Mouse (Mus musculus) gastrocnemius, postnatal 14 days (tissue): ENCODE measurements around the gene Fam50a. TPM values are rescaled to one million over a fixed set of nuclear protein-coding genes. Genes with fewer than 3 reads are reported as not detected.
"Not testable (repeated sequence)": the region's sequence is repeated elsewhere in the genome, so short reads cannot be mapped to it uniquely, and the experiment has no call there.

Source experiments
- DNase-seq: peaks from one replicate; pipeline ENCODE4 v3.0.0; 2021; ENCODE audit warnings: mixed read lengths
- intact Hi-C: fragments of 180-260 bp; cut with DNase I; formaldehyde crosslinking; loops from one replicate; pipeline ENCODE4 v1.15.1; 2025; ENCODE audit warnings: low total_unique reads
- microRNA-seq, 2 experiments: library from miRNA; unstranded; fragments of <30 nt; microRNA quantifications; one replicate each; pipeline ENCODE4 v1.2.0; 2021
- total RNA-seq, 2 experiments: library from RNA; stranded (reverse); gene quantifications; 2 replicates each; pipeline ENCODE4 v1.2.3; 2021

The Fam50a gene
- total RNA-seq, 2 experiments from 2014 or later, result 20.0 to 23.5 TPM

GRCm38 (mm10) chrX:74328725-74329161 lies 15.9 kb downstream of the Fam50a start, which contains the start of gene Plxna3:
TSS of gene Plxna3 (plus strand) at chrX:74329066.
- peak; percentile 71 for DNase-seq
- intact Hi-C loops, result no loop called here

DNA sequence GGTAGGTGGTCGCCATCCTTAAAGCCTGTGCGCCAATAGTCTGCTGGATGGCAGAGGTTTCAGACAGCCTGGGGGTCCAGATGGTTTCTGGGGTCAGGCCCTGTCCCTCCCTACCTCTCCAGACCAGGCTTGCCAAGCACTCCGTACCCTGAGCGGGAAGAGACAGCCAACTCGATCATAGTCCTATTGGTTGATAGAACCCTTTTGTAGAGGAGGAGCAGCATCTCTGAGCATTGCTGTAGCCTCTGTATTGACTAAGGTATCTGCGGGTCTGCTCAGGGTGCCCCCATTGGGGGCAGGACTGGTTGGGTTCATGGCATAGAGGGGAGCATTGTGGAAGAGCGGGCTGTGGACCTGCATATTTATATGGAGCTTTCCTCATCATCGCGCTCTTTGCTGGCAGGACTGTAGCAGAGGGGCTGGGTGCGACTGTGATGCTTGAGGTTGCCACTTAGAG lies 16.4 kb downstream of the Fam50a start:
- DNase-seq, result no peak
- intact Hi-C loops, result no loop called here

DNA sequence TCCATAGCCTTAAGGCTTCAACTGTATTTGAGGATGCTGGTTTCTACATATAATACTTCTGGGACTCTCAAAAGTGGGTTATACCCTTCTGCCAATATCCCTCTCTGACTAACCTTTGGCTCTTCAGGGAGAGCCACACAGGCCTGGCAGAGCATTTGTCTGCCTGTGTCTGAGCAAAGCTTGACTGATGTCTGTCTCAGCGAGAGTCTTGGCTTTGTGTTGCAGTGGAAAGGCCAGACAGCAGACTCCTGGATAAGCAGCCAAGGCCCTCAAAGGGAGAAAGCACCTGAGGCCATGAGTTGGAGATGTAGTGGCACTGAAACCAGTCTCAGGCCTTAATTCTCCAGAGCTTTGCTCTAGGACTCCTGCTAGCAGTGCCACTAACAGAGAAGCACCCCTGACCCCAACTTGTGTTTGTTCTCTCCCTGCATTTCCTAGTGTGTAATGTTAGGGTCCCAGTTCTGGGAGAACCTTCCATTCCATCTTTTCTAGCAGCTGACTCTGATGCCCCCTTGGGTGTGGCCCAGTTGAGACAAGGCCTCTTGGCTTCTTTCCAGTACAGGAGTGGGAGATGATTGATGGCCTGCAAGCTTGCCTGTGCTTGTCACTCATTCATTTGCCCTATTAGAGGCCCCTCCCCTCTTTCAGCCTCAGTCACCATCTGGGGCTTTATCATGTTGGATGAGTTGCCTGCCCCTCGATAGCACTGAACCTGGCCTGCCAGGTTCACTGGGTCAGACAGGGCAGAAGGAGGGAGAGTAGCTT lies 17.5 kb downstream of the Fam50a start:
- no peak for DNase-seq
- intact Hi-C loops, result no loop called here

GRCm38 (mm10) chrX:74352645-74353466 lies 40.0 kb downstream of the Fam50a start:
- intact Hi-C loops, result no loop called here

GRCm38 (mm10) chrX:74353467-74353770 lies 40.6 kb downstream of the Fam50a start, which contains the start of gene Lage3:
TSS of gene Lage3 (minus strand) at chrX:74353618.
- DNase-seq, result peak; percentile 84
- intact Hi-C loops, result no loop called here

More at GRCm38 (mm10) chrX:74352645-74353466, 40.0 kb downstream of the Fam50a start:
- no peak for DNase-seq

DNA sequence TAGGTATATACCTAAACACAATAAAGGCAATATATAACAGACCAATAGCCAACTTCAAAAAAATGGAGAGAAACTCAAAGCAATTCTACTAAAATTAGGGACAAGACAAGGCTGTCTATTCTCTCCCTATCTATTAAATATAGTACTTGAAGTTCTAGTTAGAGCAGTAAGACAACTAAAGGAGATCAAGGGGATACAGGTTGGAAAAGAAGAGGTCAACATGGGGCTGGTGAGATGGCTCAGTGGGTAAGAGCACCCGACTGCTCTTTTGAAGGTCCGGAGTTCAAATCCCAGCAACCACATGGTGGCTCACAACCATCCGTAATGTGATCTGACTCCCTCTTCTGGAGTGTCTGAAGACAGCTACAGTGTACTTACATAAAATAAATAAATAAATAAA lies 44.2 kb downstream of the Fam50a start:
- DNase-seq, intact Hi-C loops: not testable (repeated sequence)

- DNase-seq, result no peak
- intact Hi-C loops, result no loop called here
Measured at GRCm38 (mm10) chrX:74359171-74359570, 46.3 kb downstream of the Fam50a start.

- no peak for DNase-seq
- intact Hi-C loops, result no loop called here
Measured at GRCm38 (mm10) chrX:74367512-74367911, 54.7 kb downstream of the Fam50a start.

DNA sequence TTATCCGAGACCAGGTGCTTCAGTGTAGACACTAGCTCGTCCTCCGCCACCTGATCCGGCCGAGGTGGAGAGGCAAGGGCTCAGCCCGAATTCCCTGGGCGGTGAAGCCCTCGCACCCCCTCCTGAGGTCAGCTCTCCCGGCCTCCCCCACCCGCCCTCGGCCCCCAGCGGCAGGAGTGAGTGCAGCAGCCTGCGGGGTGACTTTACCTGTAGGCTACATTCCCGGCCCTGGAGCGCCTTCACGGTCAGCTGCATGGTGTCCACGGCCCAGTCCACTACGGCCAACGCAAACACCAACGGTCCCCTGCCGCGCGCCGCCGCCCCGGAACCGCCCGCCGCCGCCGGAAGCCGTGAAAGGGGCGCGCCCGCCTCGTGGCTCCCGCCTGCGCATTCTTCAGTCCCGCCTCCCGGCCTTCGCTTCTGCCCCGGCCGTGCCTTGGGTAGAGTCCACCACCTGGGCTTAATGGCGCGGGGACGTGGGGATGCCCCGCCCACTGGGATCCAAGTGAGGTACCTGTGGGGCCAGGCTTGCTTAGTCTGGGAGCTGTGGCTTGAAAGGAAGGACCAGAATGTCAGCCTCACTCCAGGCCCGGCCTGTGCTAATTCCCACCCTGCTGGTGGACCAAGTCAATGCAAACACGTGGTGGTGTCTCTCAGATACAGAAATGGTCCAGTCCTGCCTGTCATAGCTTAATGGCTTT lies 55.5 kb downstream of the Fam50a start:
- intact Hi-C loops, result no loop called here
- DNase-seq, result peak; percentile 70

Small RNA genes lying within 50 kb of the gene (microRNA-seq; reads per million reads assigned to microRNA genes)
- gene Mir7091 (1.0 to 1.6 reads per million in 2 experiments), gene Mir7092 (0 reads per million in 2 experiments)

Other genes starting within 250 kb of the Fam50a start
- gene Opn1mw, start 185.6 kb upstream of the Fam50a start, total RNA-seq, result not detected
- 10 to 100 TPM; 25.6 to 30.4 TPM for gene Mecp2, start 177.7 kb upstream of the Fam50a start, total RNA-seq
- not detected for gene Tex28, start 145.2 kb upstream of the Fam50a start, total RNA-seq
- not detected for gene Tktl1, start 135.8 kb upstream of the Fam50a start, total RNA-seq
- 10 to 100 TPM; 78.1 to 92.7 TPM for gene Flna, start 63.2 kb upstream of the Fam50a start, total RNA-seq
- gene Emd, start 58.3 kb upstream of the Fam50a start, total RNA-seq, result 10 to 100 TPM; 17.5 to 18.4 TPM
- 100 to 1,000 TPM; 121 to 122 TPM for gene Rpl10, start 42.2 kb upstream of the Fam50a start, total RNA-seq
- 10 to 100 TPM; 31.6 to 34.1 TPM for gene Taz, start 31.1 kb upstream of the Fam50a start, total RNA-seq
- gene Dnase1l1, start 30.7 kb upstream of the Fam50a start, total RNA-seq, result 10 to 100 TPM; 79.6 to 82.4 TPM
- gene Atp6ap1, start 15.9 kb upstream of the Fam50a start, total RNA-seq, result 10 to 100 TPM; 87.9 to 94.6 TPM
- gene Gdi1, start 8.0 kb upstream of the Fam50a start, total RNA-seq, result 10 to 100 TPM; 36.3 to 38.9 TPM
- 1 to 10 TPM; 1.6 TPM for gene Plxna3, start 16.0 kb downstream of the Fam50a start, total RNA-seq
- gene Lage3, start 40.6 kb downstream of the Fam50a start, total RNA-seq, result 10 to 100 TPM; 36.1 to 36.3 TPM
- 10 to 100 TPM; 43.5 to 46.7 TPM for gene Ubl4a, start 60.2 kb downstream of the Fam50a start, total RNA-seq
- 1 to 10 TPM; 3.9 to 4.1 TPM for gene Slc10a3, start 60.3 kb downstream of the Fam50a start, total RNA-seq
- gene Fam3a, start 80.2 kb downstream of the Fam50a start, total RNA-seq, result 10 to 100 TPM; 14.1 to 17.7 TPM
- 10 to 100 TPM; 21.9 to 23.5 TPM for gene Ikbkg, start 80.3 kb downstream of the Fam50a start, total RNA-seq
- 1 to 10 TPM; 4.7 to 5.7 TPM for gene G6pdx, start 116.2 kb downstream of the Fam50a start, total RNA-seq
- gene Gm6880, start 168.4 kb downstream of the Fam50a start, total RNA-seq, result not detected